Mouse (Mus musculus): ENCODE data around the gene Parg. TPM values are rescaled to one million over a fixed set of nuclear protein-coding genes. Genes with fewer than 3 reads are reported as not detected.

Parg gene
- polyA plus RNA-seq, 1 experiment from 2014 or later: 57.7 TPM

DNA sequence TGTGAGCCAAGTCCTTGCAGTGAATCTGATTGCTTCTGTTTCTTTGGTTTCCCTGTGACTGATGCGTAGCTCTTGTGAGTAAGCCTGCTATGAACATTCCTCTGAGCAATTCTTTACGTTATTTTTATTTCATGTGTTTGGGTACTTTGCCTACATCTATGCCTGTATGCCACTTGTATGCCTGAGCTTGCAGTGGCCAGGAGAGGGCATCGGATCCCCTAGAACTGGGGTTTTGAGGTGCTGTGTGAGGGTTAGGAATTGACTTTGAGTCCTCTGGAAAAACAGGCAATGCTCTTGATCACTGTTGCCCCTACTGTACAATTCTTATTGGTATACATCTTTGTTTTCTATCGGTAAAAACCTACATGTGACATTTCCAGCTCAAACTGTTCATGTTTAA lies 67.8 kb downstream of the Parg start:
- H3K36me3 ChIP-seq: peaks cover 15% of the 10 kb centered on the region; the same call in 1 of the 2 replicates
- 92% methylated on average over 4 of the region's 4 CpGs for WGBS
- no peaks in the 10 kb centered on the region for H3K9me3 ChIP-seq (replicated peaks)
- H3K27ac ChIP-seq: no peak overlapping the region
- no peak overlapping the region for H3K9ac ChIP-seq
- no peaks in the 10 kb centered on the region for H3K27me3 ChIP-seq
- no peak overlapping the region for H3K4me2 ChIP-seq (replicated peaks)
- ATAC-seq (ENCODE audit: low FRiP score): no peak
- no peaks in the 10 kb centered on the region for H3K4me1 ChIP-seq
- no peak overlapping the region for H3K4me3 ChIP-seq

DNA sequence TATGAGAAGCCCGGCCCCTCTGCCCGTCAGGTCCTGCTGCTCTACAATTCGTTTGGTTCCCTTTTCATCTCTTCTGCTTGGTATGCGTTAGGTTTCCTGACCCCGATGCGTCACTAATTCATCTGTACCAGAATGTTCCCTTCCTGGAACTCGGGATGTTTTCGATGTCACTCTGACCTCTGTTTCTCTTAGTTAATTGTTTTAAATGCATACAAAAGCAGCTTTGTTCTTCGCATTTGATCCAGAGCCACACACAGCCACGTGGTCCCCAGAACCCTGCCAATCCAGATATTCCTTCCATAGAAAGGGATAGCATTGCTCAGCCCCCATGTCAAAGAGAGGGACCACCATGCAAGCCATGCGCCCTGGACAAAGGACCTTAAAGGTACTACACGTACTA lies 99.9 kb downstream of the Parg start:
- Histone ChIP-seq H3K9me3 (replicated peaks) (no peaks in the 10 kb centered on the region), H3K4me2 (replicated peaks) (no peak overlapping the region), H3K36me3 (peaks cover 17% of the 10 kb centered on the region), H3K9ac (no peak overlapping the region), H3K27ac (no peak overlapping the region), H3K4me3 (no peak overlapping the region), H3K27me3 (no peaks in the 10 kb centered on the region), H3K4me1 (no peaks in the 10 kb centered on the region)
- no peak for ATAC-seq (ENCODE audit: low FRiP score)
- 52% methylated on average over 12 of the region's 12 CpGs for WGBS

DNA sequence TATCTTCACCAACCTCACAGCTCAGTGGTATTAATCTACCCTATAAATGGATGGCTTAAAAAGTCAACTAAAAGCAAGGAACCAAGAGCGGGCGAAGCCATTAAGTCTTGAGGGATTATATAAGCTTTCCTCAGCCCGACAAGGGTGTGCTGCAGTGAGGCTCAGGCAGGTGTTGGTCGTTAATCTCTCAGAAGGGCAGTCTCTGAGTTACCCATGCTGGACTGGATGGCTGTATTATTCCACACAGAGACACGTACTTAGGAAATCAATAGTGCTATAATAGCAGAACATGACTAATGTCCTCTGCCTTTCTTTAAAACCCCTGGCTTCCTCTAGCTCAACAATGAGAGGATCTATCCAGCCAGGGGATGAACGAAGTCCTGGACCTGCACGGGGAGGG lies 100.7 kb downstream of the Parg start:
- 84% methylated on average over 7 of the region's 7 CpGs for WGBS
- H3K36me3 ChIP-seq: peaks cover 13% of the 10 kb centered on the region
- no peak overlapping the region for H3K27ac ChIP-seq
- H3K9me3 ChIP-seq (replicated peaks): no peaks in the 10 kb centered on the region
- H3K4me3 ChIP-seq: no peak overlapping the region
- no peak overlapping the region for H3K4me2 ChIP-seq (replicated peaks)
- no peaks in the 10 kb centered on the region for H3K27me3 ChIP-seq
- no peak for ATAC-seq (ENCODE audit: low FRiP score)
- H3K9ac ChIP-seq: no peak overlapping the region
- H3K4me1 ChIP-seq: no peaks in the 10 kb centered on the region

DNA sequence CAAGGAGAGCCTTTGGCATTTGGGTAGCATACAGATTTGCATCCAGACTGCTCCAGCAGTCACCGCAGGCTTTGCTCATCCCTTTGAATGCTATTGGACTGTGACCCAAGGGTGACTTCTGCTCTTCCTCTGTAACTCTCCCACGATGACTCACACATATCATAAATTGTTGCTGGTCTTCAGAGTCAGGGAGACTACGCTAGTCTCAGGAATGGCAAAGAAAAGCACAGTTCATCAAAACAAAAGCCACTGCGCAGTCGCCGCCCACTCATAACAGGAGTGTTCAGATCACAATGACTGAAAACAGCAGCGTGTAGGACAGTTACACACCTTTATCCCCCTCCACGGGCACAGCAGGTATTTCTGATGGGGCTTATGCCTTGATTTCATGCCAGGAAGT lies 103.2 kb downstream of the Parg start:
- no peaks in the 10 kb centered on the region for H3K9me3 ChIP-seq (replicated peaks)
- no peak overlapping the region for H3K9ac ChIP-seq
- H3K27ac ChIP-seq: no peak overlapping the region
- H3K36me3 ChIP-seq: no peaks in the 10 kb centered on the region
- no peaks in the 10 kb centered on the region for H3K4me1 ChIP-seq
- H3K4me3 ChIP-seq: no peak overlapping the region
- H3K27me3 ChIP-seq: no peaks in the 10 kb centered on the region
- H3K4me2 ChIP-seq (replicated peaks): no peak overlapping the region
- WGBS: 91% methylated on average over 8 of the region's 8 CpGs
- ATAC-seq (ENCODE audit: low FRiP score): no peak

DNA sequence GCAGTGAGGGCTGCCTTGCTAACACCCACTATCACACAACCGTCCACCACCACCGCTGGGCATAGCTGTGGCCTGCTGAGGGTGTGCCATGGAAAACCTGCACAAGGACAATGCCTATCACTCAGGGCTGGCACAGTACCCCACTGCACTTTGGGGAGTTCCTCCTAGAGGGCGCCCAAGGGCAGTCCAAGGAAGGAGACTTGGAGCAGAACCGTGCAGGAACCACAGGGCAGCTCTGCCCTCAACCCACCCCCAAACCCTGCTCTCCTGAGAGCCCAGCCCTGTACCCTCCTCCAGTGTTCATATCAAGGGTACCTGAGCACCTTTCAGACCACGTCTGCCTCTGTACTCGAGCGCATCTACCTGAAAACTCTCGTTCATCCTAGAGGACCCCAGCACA lies 108.1 kb downstream of the Parg start:
- Histone ChIP-seq H3K4me3 (no peak overlapping the region), H3K9me3 (replicated peaks) (no peaks in the 10 kb centered on the region), H3K36me3 (no peaks in the 10 kb centered on the region), H3K9ac (no peak overlapping the region), H3K27me3 (no peaks in the 10 kb centered on the region), H3K4me2 (replicated peaks) (no peak overlapping the region), H3K27ac (no peak overlapping the region), H3K4me1 (no peaks in the 10 kb centered on the region)
- ATAC-seq (ENCODE audit: low FRiP score): peak; percentile 26; the same call in 1 of the 2 replicates
- WGBS: 46% methylated on average over 8 of the region's 8 CpGs

DNA sequence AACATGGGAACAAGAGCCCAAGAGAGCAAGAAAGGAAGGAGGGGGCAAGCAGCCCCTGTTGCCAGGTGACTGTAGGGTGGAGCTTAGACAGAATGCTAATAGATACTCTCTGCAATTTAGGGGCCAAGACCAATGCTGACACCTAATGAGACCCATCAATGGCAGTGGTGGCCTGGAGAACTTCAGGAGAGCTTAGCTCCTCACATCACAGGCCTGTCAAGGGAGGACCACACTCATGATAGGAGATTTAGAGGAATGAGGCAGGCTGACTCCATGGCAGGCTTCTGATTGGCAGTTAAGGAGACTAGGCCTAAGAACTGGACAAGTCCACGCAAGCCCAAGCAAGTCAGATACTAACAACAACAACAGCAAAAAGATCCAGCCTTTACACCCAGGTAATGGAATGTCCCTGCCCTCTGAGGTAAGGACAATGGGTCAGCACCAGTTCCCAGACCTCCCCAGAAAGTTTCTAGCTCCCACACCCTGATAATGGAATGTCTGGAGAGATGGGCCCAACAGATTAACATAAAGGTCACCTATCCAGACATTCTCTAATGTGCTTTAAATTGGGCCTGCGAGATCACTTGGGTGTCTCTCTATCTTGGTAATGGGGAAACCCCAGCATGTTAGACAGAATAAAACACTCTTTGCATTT lies 109.8 kb downstream of the Parg start:
- H3K9me3 ChIP-seq (replicated peaks): no peaks in the 10 kb centered on the region
- no peaks in the 10 kb centered on the region for H3K36me3 ChIP-seq
- ATAC-seq (ENCODE audit: low FRiP score): no peak
- no peaks in the 10 kb centered on the region for H3K4me1 ChIP-seq
- H3K4me2 ChIP-seq (replicated peaks): no peak overlapping the region
- H3K27me3 ChIP-seq: no peaks in the 10 kb centered on the region
- no peak overlapping the region for H3K4me3 ChIP-seq
- H3K9ac ChIP-seq: no peak overlapping the region
- H3K27ac ChIP-seq: no peak overlapping the region
- WGBS: 89% methylated on average over 2 of the region's 2 CpGs

DNA sequence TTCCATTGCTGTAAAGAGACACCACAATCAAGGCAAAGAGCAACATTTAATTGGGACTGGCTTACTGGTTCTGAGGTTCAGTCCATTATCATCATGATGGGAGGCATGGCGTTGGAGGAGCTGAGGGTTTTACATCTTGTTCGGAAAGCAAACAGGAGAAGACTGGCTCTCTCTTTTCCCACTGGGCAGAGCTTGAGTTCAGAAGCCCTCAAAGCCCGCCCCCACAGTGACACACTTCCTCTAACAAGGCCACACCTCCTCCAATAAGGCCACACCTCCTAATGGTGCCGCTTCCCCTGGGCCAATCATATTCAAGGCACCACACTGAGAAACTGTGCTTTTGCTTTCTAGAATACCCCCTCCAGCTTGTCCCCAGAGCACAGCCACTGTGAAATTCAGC lies 116.1 kb downstream of the Parg start:
- no peak for ATAC-seq (ENCODE audit: low FRiP score)
- no peak overlapping the region for H3K4me3 ChIP-seq
- no peak overlapping the region for H3K9ac ChIP-seq
- H3K36me3 ChIP-seq: no peaks in the 10 kb centered on the region
- 9% methylated on average over 4 of the region's 4 CpGs for WGBS
- no peaks in the 10 kb centered on the region for H3K27me3 ChIP-seq
- H3K9me3 ChIP-seq (replicated peaks): no peaks in the 10 kb centered on the region
- H3K4me1 ChIP-seq: peaks cover 11% of the 10 kb centered on the region
- 0 out of 2 replicates have a peak overlapping the region, but pooled peaks have one; percentile 9 for H3K4me2 ChIP-seq (replicated peaks)
- H3K27ac ChIP-seq: no peak overlapping the region

DNA sequence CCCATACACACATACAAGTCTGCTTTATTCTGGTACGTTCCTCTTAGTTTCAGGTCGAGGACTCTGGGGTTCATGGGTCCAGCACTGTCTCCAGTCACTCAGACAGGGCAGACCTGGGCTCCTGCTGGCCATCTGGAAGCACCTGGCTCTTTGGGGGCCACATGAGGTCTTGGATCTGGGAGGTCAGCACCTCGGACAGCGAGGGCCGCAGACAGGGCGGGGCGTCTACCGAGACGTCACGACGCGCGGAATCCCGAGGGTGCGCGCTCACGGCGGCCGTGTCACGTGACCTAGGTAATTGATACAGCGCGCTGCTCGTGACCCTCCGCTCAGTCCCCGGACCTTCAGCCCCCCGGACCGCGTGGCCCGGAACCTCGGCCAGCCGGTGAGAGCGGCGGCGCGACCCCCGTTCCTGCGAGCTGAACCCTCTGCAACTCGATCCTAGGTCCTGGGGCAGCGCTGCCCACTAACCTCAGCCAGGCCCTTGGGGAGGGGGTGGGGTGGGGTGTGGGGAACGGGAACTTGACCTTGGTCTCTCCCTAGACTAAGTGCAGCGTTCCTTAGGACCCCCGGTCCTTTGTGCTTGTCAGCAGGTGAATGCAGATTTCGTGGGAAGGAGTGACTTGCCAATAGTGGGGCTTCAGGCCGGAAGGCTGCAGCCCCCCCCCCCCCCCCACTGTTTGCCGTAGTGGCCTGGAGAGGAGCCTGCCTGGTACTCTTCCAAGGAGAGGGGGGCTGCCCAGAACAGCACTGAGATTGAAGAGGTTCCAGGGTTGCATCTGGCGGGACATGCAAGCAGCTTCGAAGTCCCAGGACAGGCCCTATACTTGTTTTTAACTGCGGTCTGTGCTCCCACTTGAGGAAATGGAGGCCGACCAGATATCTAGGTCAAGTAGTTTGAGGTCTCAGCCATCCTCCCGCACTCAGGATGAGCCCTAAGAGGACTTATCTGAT lies 120.3 kb downstream of the Parg start, which contains the start of gene Ogdhl:
Ogdhl (plus strand) TSS at position 288 of the 954 bp plus-strand sequence.
- Histone ChIP-seq H3K27ac (0 out of 2 replicates have a peak within 1 kb of the TSS, but pooled peaks have one; percentile 7), H3K4me1 (peaks cover 15% of the 10 kb centered on the region), H3K27me3 (no peaks in the 10 kb centered on the region), H3K9me3 (replicated peaks) (no peaks in the 10 kb centered on the region), H3K4me3 (peak within 1 kb of the TSS; percentile 67), H3K36me3 (0 out of 2 replicates have a peak, but pooled peaks cover 2% of the 10 kb centered on the region), H3K4me2 (replicated peaks) (peak within 1 kb of the TSS; percentile 83), H3K9ac (peak within 1 kb of the TSS; percentile 80)
- WGBS: 4% methylated on average over 49 of the region's 50 CpGs
- peak; percentile 77 for ATAC-seq (ENCODE audit: low FRiP score)

DNA sequence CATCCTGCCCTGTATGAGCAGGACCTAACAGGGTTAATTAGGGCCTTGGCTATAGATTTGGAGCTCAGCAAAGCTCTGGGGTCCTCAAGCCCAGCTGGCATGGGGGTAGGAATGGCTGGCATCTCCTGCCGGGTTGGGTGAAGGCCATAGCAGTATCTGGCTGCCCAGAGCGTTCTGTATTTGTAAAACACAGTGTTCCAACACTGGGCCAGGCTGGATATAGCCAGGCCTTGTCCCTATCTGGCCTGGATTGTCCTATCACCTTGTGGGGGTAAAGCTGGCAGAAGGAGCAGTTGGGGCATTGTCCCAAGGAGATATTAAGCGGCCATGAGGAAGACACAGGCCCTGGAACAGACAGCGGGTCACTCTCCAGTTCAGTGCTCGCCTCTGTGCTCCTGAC lies 121.5 kb downstream of the Parg start:
- Histone ChIP-seq H3K9me3 (replicated peaks) (no peaks in the 10 kb centered on the region), H3K27ac (no peak overlapping the region), H3K27me3 (no peaks in the 10 kb centered on the region), H3K36me3 (0 out of 2 replicates have a peak, but pooled peaks cover 3% of the 10 kb centered on the region), H3K4me1 (peaks cover 15% of the 10 kb centered on the region), H3K4me2 (replicated peaks) (no peak overlapping the region), H3K4me3 (no peak overlapping the region), H3K9ac (no peak overlapping the region)
- no peak for ATAC-seq (ENCODE audit: low FRiP score)
- WGBS: 87% methylated on average over 5 of the region's 5 CpGs

DNA sequence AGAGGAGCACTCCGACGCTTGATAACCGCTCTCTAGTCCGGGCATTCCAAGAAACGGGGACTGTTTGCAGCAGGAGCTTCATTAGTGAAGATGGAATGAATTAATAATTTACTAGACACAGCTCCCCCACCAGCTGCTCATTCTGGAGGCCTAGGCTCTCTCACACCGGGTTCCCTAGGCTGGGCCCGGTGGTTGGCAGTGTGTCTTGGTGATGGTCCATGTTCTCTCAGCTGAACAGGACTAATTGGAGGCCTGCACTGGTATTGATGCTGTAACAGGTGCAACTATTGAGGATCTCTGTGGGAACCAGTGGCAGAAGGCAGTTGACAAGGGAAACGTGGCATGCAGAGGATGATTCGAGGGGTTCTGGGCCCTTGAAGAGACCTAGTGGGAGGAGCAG lies 125.6 kb downstream of the Parg start:
- 0 out of 2 replicates have a peak, but pooled peaks cover 3% of the 10 kb centered on the region for H3K36me3 ChIP-seq
- no peaks in the 10 kb centered on the region for H3K27me3 ChIP-seq
- peaks cover 8% of the 10 kb centered on the region for H3K4me1 ChIP-seq
- no peak for ATAC-seq (ENCODE audit: low FRiP score)
- no peak overlapping the region for H3K4me2 ChIP-seq (replicated peaks)
- no peaks in the 10 kb centered on the region for H3K9me3 ChIP-seq (replicated peaks)
- 82% methylated on average over 9 of the region's 9 CpGs for WGBS
- no peak overlapping the region for H3K4me3 ChIP-seq
- no peak overlapping the region for H3K27ac ChIP-seq
- H3K9ac ChIP-seq: no peak overlapping the region

DNA sequence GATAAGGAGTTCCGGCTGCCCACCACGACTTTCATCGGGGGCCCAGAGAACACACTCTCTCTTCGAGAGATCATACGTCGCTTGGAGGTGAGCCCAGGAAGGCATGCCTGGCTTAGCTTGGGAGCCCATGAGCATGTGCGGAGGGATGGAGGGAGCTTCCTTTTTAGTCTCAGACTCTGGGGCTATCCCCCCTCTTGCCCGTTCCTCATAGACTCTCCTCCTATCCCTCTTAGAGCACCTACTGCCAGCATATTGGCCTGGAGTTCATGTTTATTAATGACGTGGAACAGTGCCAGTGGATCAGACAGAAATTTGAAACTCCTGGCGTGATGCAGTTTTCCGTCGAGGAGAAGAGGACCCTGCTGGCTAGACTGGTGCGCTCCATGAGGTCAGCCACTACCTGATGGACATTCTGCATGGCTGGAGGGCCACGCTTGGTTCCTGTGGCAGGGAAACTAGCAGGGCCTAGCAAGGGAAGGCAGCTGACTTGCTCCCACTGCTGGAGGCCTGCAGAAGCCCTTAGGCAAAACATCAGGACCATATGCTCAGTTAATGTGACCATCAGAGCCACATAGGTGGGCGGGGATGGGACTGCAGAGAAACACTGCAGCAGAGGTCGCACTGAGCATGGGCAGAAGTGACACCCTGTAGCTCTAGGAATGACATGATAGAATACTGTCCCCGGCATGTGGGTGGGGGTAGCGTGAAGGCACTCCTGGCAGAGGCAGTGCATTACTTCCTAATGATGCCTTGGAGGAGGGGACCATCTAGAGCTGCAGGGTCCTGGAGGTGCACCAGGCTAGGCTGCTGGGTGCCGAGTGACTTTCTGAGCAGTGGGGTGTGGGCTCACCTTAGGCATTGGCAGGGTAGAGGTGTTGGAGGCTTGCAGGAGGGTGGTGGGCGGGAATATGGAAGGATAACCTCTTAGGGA lies 131.0 kb downstream of the Parg start:
- Histone ChIP-seq H3K4me1 (peaks cover 5% of the 10 kb centered on the region; the same call in 1 of the 2 replicates), H3K9me3 (replicated peaks) (no peaks in the 10 kb centered on the region), H3K9ac (no peak overlapping the region), H3K27me3 (no peaks in the 10 kb centered on the region), H3K4me2 (replicated peaks) (no peak overlapping the region), H3K4me3 (no peak overlapping the region), H3K36me3 (peaks cover 23% of the 10 kb centered on the region), H3K27ac (no peak overlapping the region)
- no peak for ATAC-seq (ENCODE audit: low FRiP score)
- 80% methylated on average over 20 of the region's 20 CpGs for WGBS
